Mouse (Mus musculus): ENCODE measurements at regions not wholly inside any gene's neighbourhood (a gene's known extent, or its start where the extent isn't known, plus 50 kb on each side); places are given as distances from the start of the nearest gene placed in this dataset.

DNA sequence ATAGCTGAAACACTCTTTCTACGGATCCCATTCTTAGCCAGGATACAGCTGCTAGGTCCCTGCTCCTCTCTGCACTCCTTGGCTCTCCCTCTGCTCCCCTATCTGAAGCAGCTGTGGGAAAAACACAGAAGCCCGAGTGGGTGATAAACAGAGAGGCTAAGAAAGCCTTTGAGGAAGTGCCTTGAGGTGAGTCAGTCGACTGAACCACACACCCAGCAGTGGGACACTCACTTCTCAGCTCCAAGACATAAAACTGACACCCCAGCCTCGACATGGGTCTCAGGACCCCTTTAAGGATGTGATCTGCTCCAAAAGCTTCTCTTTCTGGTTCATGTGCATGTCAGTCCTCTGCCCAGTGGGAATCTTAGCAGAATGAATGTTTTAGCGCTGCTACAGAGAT is 204.8 kb upstream of the Gm15217 start:
- Histone ChIP-seq H3K36me3 (ENCODE audit: insufficient read depth, low read length) (no peaks in the 10 kb centered on the region), H3K4me2 (replicated peaks; ENCODE audit: low read depth, low read length) (no peak overlapping the region), H3K27me3 (ENCODE audit: insufficient read depth, low read length) (no peaks in the 10 kb centered on the region), H3K9ac (replicated peaks; ENCODE audit: low read length) (no peak overlapping the region), H3K4me3 (ENCODE audit: low read length) (no peak overlapping the region), H3K9me3 (ENCODE audit: low read length) (no peaks in the 10 kb centered on the region), H3K27ac (ENCODE audit: low read length) (no peak overlapping the region), H3K4me1 (ENCODE audit: insufficient read depth, low read length) (no peaks in the 10 kb centered on the region)
- WGBS: 46% methylated on average over 5 of the region's 5 CpGs
- ATAC-seq (ENCODE audit: low FRiP score, low TSS enrichment): no peak

DNA sequence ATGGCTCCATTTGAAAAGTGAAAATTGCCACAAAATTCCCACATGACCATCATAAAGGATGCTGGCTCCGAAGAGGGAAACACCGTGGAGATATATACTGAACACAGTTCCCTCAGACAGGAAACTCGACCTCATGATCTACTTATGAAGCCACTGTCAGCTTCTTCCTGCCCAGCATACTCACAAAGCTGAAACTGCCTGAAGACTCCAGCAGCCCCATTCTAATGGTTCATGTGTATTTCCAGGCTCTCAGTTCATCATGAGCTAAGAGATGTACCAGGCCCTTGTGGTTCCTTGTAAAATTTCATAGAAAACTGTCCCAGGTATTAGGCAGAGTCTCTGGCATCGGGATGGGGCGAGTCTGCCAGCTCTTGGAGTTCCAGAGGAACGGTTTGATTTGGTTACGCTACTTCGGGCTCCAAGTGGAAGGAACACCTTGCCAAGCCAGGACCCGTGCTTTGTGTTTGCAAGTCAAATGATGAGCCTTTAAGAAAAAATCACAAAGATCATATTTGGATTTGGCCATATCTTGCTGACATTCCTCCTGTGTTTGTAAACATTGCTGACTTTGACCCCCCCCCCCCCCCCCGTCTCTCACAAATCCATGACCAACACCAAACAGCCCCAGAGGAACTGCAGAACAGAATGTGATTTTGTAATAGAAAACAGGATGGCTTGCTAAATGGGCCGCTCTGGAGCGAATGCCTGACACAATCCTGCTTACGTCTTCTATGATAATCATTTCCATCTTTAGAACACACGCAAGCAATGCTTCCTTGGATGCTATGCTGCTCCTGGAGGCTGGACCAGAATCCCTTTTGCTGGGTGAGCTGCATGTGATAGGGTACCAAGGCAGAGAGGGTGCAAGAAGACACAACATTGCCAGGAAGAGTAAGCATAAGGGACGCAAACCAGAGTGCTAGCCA is 203.7 kb upstream of the Gm15217 start:
- no peak overlapping the region for H3K9ac ChIP-seq (replicated peaks; ENCODE audit: low read length)
- H3K27me3 ChIP-seq (ENCODE audit: insufficient read depth, low read length): no peaks in the 10 kb centered on the region
- no peak overlapping the region for H3K27ac ChIP-seq (ENCODE audit: low read length)
- no peak for ATAC-seq (ENCODE audit: low FRiP score, low TSS enrichment)
- H3K4me1 ChIP-seq (ENCODE audit: insufficient read depth, low read length): no peaks in the 10 kb centered on the region
- 84% methylated on average over 15 of the region's 15 CpGs for WGBS
- no peak overlapping the region for H3K4me3 ChIP-seq (ENCODE audit: low read length)
- H3K4me2 ChIP-seq (replicated peaks; ENCODE audit: low read depth, low read length): no peak overlapping the region
- H3K9me3 ChIP-seq (ENCODE audit: low read length): no peaks in the 10 kb centered on the region
- no peaks in the 10 kb centered on the region for H3K36me3 ChIP-seq (ENCODE audit: insufficient read depth, low read length)

DNA sequence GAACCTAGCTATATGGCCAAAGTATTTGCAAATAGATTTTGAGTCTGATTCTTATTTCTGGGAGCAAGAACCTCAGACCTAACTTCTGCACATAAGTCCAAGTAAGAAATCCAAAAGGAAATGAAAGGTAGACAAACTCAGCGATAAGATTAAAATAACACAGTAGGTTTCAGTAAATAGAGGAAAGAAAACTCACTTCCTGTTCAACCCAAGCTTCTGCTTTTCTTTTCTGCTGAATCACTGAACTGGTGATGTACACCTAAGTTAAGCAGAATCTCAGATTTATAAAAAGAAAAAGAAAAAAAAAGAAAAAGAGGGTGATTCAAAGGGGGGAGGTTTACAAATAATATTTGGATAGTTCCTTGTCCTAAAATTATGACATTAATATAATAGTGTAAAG is 200.2 kb upstream of the Gm15217 start:
- Histone ChIP-seq H3K27me3 (ENCODE audit: insufficient read depth, low read length) (no peaks in the 10 kb centered on the region), H3K27ac (ENCODE audit: low read length) (no peak overlapping the region), H3K4me3 (ENCODE audit: low read length) (no peak overlapping the region), H3K4me2 (replicated peaks; ENCODE audit: low read depth, low read length) (no peak overlapping the region), H3K36me3 (ENCODE audit: insufficient read depth, low read length) (no peaks in the 10 kb centered on the region), H3K4me1 (ENCODE audit: insufficient read depth, low read length) (no peaks in the 10 kb centered on the region), H3K9ac (replicated peaks; ENCODE audit: low read length) (no peak overlapping the region), H3K9me3 (ENCODE audit: low read length) (no peaks in the 10 kb centered on the region)
- ATAC-seq (ENCODE audit: low FRiP score, low TSS enrichment): no peak
- WGBS: 91% methylated on average over 1 of the region's 1 CpGs

DNA sequence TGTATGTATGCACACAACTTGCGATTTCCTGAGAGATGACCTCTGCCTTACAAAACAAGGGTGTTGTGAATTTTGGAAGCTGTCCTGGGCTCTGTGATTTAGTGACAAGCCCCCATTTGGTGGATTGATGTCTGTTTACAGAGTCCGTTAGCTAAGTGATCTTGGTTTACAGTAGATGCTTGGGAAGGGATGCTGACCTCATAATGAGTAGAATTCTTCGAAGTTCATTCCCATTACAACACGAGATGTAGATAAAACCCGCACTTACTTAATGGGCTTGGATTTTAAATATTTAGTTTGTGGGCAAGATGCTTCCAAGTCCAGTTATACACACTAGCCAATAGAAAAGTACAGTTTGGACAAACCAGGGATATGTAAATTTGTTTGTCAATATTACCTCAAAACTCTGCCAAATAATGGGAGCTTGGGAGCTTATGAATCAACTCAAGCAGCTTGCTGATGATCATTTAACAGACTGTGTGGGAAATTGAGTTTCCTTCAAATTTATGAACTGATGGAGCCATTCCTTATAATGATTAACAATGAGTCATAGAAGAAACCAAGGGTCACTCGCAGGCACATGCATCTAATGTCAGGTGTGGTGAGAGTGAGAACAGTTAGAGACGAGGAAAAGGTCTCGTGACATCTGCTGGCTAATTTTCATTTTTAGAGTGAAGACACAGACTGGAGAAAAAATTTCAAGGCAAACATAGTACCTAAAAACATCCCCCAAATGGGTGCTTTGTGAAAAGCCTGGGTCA is 187.4 kb upstream of the Gm15217 start:
- ATAC-seq (ENCODE audit: low FRiP score, low TSS enrichment): no peak
- no peak overlapping the region for H3K9ac ChIP-seq (replicated peaks; ENCODE audit: low read length)
- H3K36me3 ChIP-seq (ENCODE audit: insufficient read depth, low read length): no peaks in the 10 kb centered on the region
- H3K27ac ChIP-seq (ENCODE audit: low read length): no peak overlapping the region
- H3K4me2 ChIP-seq (replicated peaks; ENCODE audit: low read depth, low read length): no peak overlapping the region
- no peaks in the 10 kb centered on the region for H3K27me3 ChIP-seq (ENCODE audit: insufficient read depth, low read length)
- no peaks in the 10 kb centered on the region for H3K9me3 ChIP-seq (ENCODE audit: low read length)
- 66% methylated on average over 8 of the region's 8 CpGs for WGBS
- H3K4me1 ChIP-seq (ENCODE audit: insufficient read depth, low read length): 0 out of 2 replicates have a peak, but pooled peaks cover 3% of the 10 kb centered on the region
- no peak overlapping the region for H3K4me3 ChIP-seq (ENCODE audit: low read length)

DNA sequence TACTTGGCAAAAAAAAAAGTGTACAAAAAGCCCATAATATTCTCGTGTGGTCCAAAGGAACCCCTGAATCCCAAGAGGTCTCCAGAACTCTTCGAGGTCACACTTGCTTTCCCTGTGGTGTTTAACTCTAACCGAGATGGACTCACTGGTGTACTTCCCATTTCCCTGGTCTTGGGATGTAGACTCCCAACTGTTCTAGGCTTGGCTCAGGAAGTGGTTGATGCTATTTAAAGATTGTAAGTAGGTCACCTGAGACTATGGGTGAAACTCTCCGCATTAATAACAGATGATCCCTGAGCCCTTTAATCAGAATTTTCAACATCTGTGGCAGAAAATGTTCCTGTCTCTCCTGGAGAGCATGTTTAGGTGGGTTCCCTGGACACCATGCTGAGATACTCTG is 185.6 kb upstream of the Gm15217 start:
- Histone ChIP-seq H3K36me3 (ENCODE audit: insufficient read depth, low read length) (no peaks in the 10 kb centered on the region), H3K27ac (ENCODE audit: low read length) (no peak overlapping the region), H3K27me3 (ENCODE audit: insufficient read depth, low read length) (no peaks in the 10 kb centered on the region), H3K9ac (replicated peaks; ENCODE audit: low read length) (no peak overlapping the region), H3K4me3 (ENCODE audit: low read length) (no peak overlapping the region), H3K4me2 (replicated peaks; ENCODE audit: low read depth, low read length) (no peak overlapping the region), H3K9me3 (ENCODE audit: low read length) (no peaks in the 10 kb centered on the region), H3K4me1 (ENCODE audit: insufficient read depth, low read length) (0 out of 2 replicates have a peak, but pooled peaks cover 3% of the 10 kb centered on the region)
- no peak for ATAC-seq (ENCODE audit: low FRiP score, low TSS enrichment)
- WGBS: 85% methylated on average over 4 of the region's 4 CpGs

DNA sequence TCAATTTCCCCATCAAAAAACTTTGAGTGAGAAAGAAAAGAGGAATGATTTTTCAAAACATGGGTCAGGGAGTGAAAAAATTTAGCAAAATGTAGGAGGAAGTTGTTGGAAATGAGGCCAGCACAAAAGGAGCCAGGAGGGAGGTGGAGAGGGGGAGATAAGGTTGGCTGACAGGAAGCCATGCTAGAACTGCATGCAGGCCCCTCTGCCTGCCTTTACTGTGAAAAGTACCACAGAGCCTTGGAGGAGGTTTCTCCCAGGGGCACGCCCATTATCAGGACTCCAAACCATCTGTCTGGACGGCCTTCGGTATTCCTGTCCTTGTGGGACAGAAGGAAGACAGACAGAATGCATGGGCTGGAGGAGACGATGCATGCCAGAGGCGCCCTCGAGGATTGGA is 183.3 kb upstream of the Gm15217 start:
- ATAC-seq (ENCODE audit: low FRiP score, low TSS enrichment): no peak
- Histone ChIP-seq H3K9me3 (ENCODE audit: low read length) (no peaks in the 10 kb centered on the region), H3K27me3 (ENCODE audit: insufficient read depth, low read length) (no peaks in the 10 kb centered on the region), H3K27ac (ENCODE audit: low read length) (no peak overlapping the region), H3K9ac (replicated peaks; ENCODE audit: low read length) (no peak overlapping the region), H3K4me2 (replicated peaks; ENCODE audit: low read depth, low read length) (no peak overlapping the region), H3K4me3 (ENCODE audit: low read length) (no peak overlapping the region), H3K36me3 (ENCODE audit: insufficient read depth, low read length) (no peaks in the 10 kb centered on the region), H3K4me1 (ENCODE audit: insufficient read depth, low read length) (0 out of 2 replicates have a peak, but pooled peaks cover 3% of the 10 kb centered on the region)
- WGBS: 62% methylated on average over 6 of the region's 6 CpGs

DNA sequence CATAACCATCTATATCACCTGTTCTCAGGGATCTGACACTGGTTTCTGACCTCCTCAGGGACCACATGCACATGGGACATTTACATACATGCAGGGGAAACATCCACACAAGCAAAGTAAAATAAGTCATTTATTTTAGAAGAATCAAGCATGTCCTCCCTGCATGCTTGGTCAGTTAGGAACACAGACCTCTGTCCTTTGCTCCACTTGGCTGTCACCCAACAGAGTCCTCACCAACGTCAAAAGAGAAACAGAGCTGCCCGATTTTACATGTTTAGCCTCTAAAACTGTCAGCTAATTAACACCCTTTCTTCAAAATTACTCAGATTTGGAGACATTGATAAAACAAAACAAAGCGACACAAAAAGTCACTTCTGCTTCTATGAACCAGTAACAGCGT is 176.4 kb upstream of the Gm15217 start:
- no peaks in the 10 kb centered on the region for H3K27me3 ChIP-seq (ENCODE audit: insufficient read depth, low read length)
- H3K36me3 ChIP-seq (ENCODE audit: insufficient read depth, low read length): no peaks in the 10 kb centered on the region
- no peak overlapping the region for H3K4me3 ChIP-seq (ENCODE audit: low read length)
- ATAC-seq (ENCODE audit: low FRiP score, low TSS enrichment): no peak
- no peak overlapping the region for H3K9ac ChIP-seq (replicated peaks; ENCODE audit: low read length)
- peaks cover 2% of the 10 kb centered on the region; the same call in 1 of the 2 replicates for H3K9me3 ChIP-seq (ENCODE audit: low read length)
- WGBS: 55% methylated on average over 4 of the region's 4 CpGs
- H3K27ac ChIP-seq (ENCODE audit: low read length): no peak overlapping the region
- no peak overlapping the region for H3K4me2 ChIP-seq (replicated peaks; ENCODE audit: low read depth, low read length)
- H3K4me1 ChIP-seq (ENCODE audit: insufficient read depth, low read length): no peaks in the 10 kb centered on the region

DNA sequence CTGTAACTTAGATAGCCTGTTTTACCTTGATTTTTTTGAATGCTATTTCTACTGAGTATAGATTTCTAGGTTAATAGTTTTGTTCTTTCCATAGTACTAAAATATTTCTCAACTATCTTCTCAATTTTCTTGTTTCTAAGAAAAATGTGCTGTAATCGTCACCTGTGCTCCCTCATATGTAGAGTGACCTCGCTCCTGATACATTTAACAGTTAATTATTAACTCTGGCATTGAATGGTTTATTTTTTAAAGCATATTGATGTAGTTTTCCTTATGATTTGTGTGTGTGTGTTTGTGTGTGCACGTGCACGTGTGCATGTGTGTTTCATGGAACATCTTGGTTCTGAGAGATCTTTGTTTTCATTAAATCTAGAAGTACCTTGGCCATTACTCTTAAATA is 158.7 kb upstream of the Gm15217 start:
- no peak overlapping the region for H3K4me2 ChIP-seq (replicated peaks; ENCODE audit: low read depth, low read length)
- 76% methylated on average over 4 of the region's 4 CpGs for WGBS
- no peaks in the 10 kb centered on the region for H3K9me3 ChIP-seq (ENCODE audit: low read length)
- H3K4me1 ChIP-seq (ENCODE audit: insufficient read depth, low read length): peaks cover 5% of the 10 kb centered on the region; the same call in 1 of the 2 replicates
- ATAC-seq (ENCODE audit: low FRiP score, low TSS enrichment): no peak
- H3K36me3 ChIP-seq (ENCODE audit: insufficient read depth, low read length): no peaks in the 10 kb centered on the region
- H3K27ac ChIP-seq (ENCODE audit: low read length): no peak overlapping the region
- no peak overlapping the region for H3K9ac ChIP-seq (replicated peaks; ENCODE audit: low read length)
- H3K4me3 ChIP-seq (ENCODE audit: low read length): no peak overlapping the region
- H3K27me3 ChIP-seq (ENCODE audit: insufficient read depth, low read length): no peaks in the 10 kb centered on the region

DNA sequence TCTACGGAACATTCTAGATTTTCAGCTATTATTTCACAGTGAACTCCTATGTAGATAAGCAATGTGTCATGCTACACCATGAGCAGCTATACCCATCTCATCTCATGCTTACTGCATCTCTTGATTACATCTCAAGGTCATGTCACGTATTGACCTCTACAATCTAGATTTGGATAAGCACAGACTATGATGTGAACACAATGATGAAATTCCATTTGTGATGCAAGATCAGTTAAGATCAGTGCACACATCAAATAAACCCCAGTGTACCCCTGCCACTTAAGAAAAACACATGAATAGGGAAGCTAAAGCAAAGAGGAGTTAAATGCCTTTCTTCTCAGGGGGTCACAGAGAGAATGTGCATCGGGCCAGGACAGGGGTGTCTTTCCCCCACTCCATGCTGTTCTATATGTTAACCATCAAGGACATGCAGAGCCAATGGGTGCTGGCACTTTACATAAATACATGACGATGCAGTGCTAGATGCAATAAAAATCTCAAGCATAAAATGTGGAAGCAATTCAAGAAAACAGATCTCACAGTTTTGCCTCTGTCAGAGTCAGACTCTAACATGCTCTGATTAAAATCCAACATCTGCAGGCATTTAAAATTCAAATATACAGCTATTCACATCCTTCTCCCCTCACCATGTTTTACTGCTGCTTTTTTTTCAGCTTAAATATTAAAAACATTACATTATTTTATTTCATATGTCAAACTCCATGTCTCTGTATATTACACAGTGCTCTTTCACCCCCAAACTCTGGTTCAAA is 157.1 kb upstream of the Gm15217 start:
- 85% methylated on average over 4 of the region's 4 CpGs for WGBS
- Histone ChIP-seq H3K4me2 (replicated peaks; ENCODE audit: low read depth, low read length) (no peak overlapping the region), H3K9ac (replicated peaks; ENCODE audit: low read length) (no peak overlapping the region)

More for the DNA sequence above, 157.1 kb upstream of the Gm15217 start:
- no peaks in the 10 kb centered on the region for H3K9me3 ChIP-seq (ENCODE audit: low read length)
- H3K4me3 ChIP-seq (ENCODE audit: low read length): no peak overlapping the region
- no peak overlapping the region for H3K27ac ChIP-seq (ENCODE audit: low read length)
- ATAC-seq (ENCODE audit: low FRiP score, low TSS enrichment): no peak
- no peaks in the 10 kb centered on the region for H3K27me3 ChIP-seq (ENCODE audit: insufficient read depth, low read length)
- no peaks in the 10 kb centered on the region for H3K36me3 ChIP-seq (ENCODE audit: insufficient read depth, low read length)
- peaks cover 12% of the 10 kb centered on the region; the same call in 1 of the 2 replicates for H3K4me1 ChIP-seq (ENCODE audit: insufficient read depth, low read length)
